ENCODE assay signal across 10 mouse cellular contexts in genomic region chr17:26688795-26689735, GRCm38 (mm10). TPM values are rescaled to one million over a fixed set of nuclear protein-coding genes. Genes with fewer than 3 reads are reported as not detected.
DNase-seq lines count a peak whose midpoint lies in the region; ATAC-seq and TF ChIP-seq lines count a peak whose summit lies in the region.
"Had no signal": no experiment of that assay in that cellular context is flagged by ENCODE, and none has a peak within 500 bp of the region (broad histone marks: within the 10 kb centered on the region; RNA-seq: fewer than 3 reads in every experiment).

No protein-coding gene starts in this region.

- H3K79me2 ChIP-seq in liver, adult 2 months (ENCODE audit: control insufficient read depth, insufficient read depth, low read length), result peaks cover 28% of the 10 kb centered on the region

- H3K27ac ChIP-seq in forebrain, embryonic 12.5 days, result peak overlapping the region; percentile 70
- H3K27ac ChIP-seq in forebrain, embryonic 11.5 days (ENCODE audit: low read depth, low read length), result no peak overlapping the region
- H3K27ac ChIP-seq in liver, adult 2 months (replicated peaks; ENCODE audit: insufficient read depth, low read depth, low read length), result no peak overlapping the region
- no peak overlapping the region; the same call in 1 of the 2 replicates for H3K27ac ChIP-seq in liver, embryonic 11.5 days (ENCODE audit: low read depth, low read length)
- H3K27ac ChIP-seq in limb, embryonic 15.5 days, result peak overlapping the region; percentile 79

- H3K4me2 ChIP-seq in forebrain, embryonic 12.5 days, result no peak overlapping the region
- H3K4me2 ChIP-seq in forebrain, embryonic 11.5 days (ENCODE audit: low read depth, low read length, severe bottlenecking), result no peak overlapping the region
- no peak overlapping the region for H3K4me2 ChIP-seq in liver, embryonic 11.5 days
- no peak overlapping the region for H3K4me2 ChIP-seq in limb, embryonic 15.5 days

- ATAC-seq in forebrain, embryonic 12.5 days (ENCODE audit: low FRiP score), result no peak
- no peak for ATAC-seq in forebrain, embryonic 11.5 days (replicated peaks; ENCODE audit: low FRiP score)
- ATAC-seq in liver, embryonic 11.5 days (replicated peaks; ENCODE audit: low FRiP score), result no peak
- peak; percentile 80 for ATAC-seq in limb, embryonic 15.5 days (ENCODE audit: insufficient number of reproducible peaks, low FRiP score, low TSS enrichment, low read depth)
- no peak for ATAC-seq in megakaryocyte progenitor cell, adult 5-6 weeks (replicated peaks; ENCODE audit: poor library complexity)
- ATAC-seq: CD4-positive, CD25-positive, alpha-beta regulatory T cell, adult 4 months had no signal

- H3K9me3 ChIP-seq in forebrain, embryonic 12.5 days, result no peaks in the 10 kb centered on the region
- no peaks in the 10 kb centered on the region for H3K9me3 ChIP-seq in forebrain, embryonic 11.5 days (ENCODE audit: control insufficient read depth, low read length)
- no peaks in the 10 kb centered on the region for H3K9me3 ChIP-seq in liver, embryonic 11.5 days (ENCODE audit: control insufficient read depth, low read length)
- H3K9me3 ChIP-seq in limb, embryonic 15.5 days, result no peaks in the 10 kb centered on the region

- peaks cover 13% of the 10 kb centered on the region; the same call in 1 of the 2 replicates for H3K36me3 ChIP-seq in forebrain, embryonic 12.5 days (replicated peaks)
- H3K36me3 ChIP-seq in forebrain, embryonic 11.5 days (ENCODE audit: control insufficient read depth, insufficient read depth, low read length), result no peaks in the 10 kb centered on the region
- H3K36me3 ChIP-seq in liver, adult 2 months (ENCODE audit: control insufficient read depth, insufficient read depth, low read length), result peaks cover 3% of the 10 kb centered on the region; the same call in 1 of the 2 replicates
- H3K36me3 ChIP-seq in liver, embryonic 11.5 days (ENCODE audit: control insufficient read depth, insufficient read depth, low read length), result peaks cover 12% of the 10 kb centered on the region; the same call in 1 of the 2 replicates
- peaks cover 7% of the 10 kb centered on the region for H3K36me3 ChIP-seq in limb, embryonic 15.5 days

- TF ChIP-seq CTCF in liver, adult 2 months (IDR thresholded peaks at IDR 0.05; ENCODE audit: low read depth, low read length), result no peak
- TF ChIP-seq CTCF in brain, embryonic 14.5 days (IDR thresholded peaks at IDR 0.05; ENCODE audit: borderline replicate concordance, extremely low read depth, insufficient read depth, insufficient read length), result no peak

- no peak for DNase-seq in forebrain, embryonic 11.5 days (ENCODE audit: low spot score)
- DNase-seq in liver, adult 2 months (ENCODE audit: extremely low read depth, low read depth, low spot score), result peak; percentile 53
- no peak for DNase-seq in liver, embryonic 11.5 days (ENCODE audit: low spot score)
- peak; percentile 93 for DNase-seq in brain, embryonic 14.5 days (ENCODE audit: low read depth)
- no peak for DNase-seq in embryo, embryonic 10.5 days (ENCODE audit: low spot score)
- DNase-seq: spleen, adult 18-20 months had no signal

- H3K4me1 ChIP-seq in forebrain, embryonic 12.5 days, result peaks cover 5% of the 10 kb centered on the region; the same call in 1 of the 2 replicates
- no peaks in the 10 kb centered on the region for H3K4me1 ChIP-seq in forebrain, embryonic 11.5 days (replicated peaks; ENCODE audit: control insufficient read depth, insufficient read depth, low read length)
- peaks cover 12% of the 10 kb centered on the region for H3K4me1 ChIP-seq in liver, adult 2 months (ENCODE audit: control insufficient read depth, insufficient read depth, low read length)
- peaks cover 10% of the 10 kb centered on the region for H3K4me1 ChIP-seq in liver, embryonic 11.5 days (replicated peaks; ENCODE audit: control insufficient read depth, insufficient read depth, low read length)
- H3K4me1 ChIP-seq in limb, embryonic 15.5 days, result peaks cover 28% of the 10 kb centered on the region

- WGBS in forebrain, embryonic 12.5 days, result 70% methylated on average over 8 of the region's 8 CpGs
- 76% methylated on average over 8 of the region's 8 CpGs for WGBS in forebrain, embryonic 11.5 days
- 55% methylated on average over 8 of the region's 8 CpGs for WGBS in liver, adult 2 months
- 85% methylated on average over 8 of the region's 8 CpGs for WGBS in liver, embryonic 11.5 days
- 49% methylated on average over 8 of the region's 8 CpGs for whole genome bisulfite sequencing in limb, embryonic 15.5 days

- H3K27me3 ChIP-seq in forebrain, embryonic 12.5 days, result no peaks in the 10 kb centered on the region
- H3K27me3 ChIP-seq in forebrain, embryonic 11.5 days (ENCODE audit: control insufficient read depth, insufficient read depth, low read length), result no peaks in the 10 kb centered on the region
- no peaks in the 10 kb centered on the region for H3K27me3 ChIP-seq in liver, adult 2 months (ENCODE audit: control insufficient read depth, insufficient read depth, low read length)
- H3K27me3 ChIP-seq in liver, embryonic 11.5 days (replicated peaks; ENCODE audit: control insufficient read depth, insufficient read depth, low read length), result no peaks in the 10 kb centered on the region
- no peaks in the 10 kb centered on the region for H3K27me3 ChIP-seq in limb, embryonic 15.5 days

- H3K9ac ChIP-seq in forebrain, embryonic 12.5 days, result no peak overlapping the region
- H3K9ac ChIP-seq in forebrain, embryonic 11.5 days (ENCODE audit: low read length), result no peak overlapping the region
- no peak overlapping the region for H3K9ac ChIP-seq in liver, adult 2 months (ENCODE audit: low read depth, low read length)
- no peak overlapping the region for H3K9ac ChIP-seq in liver, embryonic 11.5 days (ENCODE audit: low read depth, low read length)
- H3K9ac ChIP-seq in limb, embryonic 15.5 days, result no peak overlapping the region

- TF ChIP-seq POLR2A in liver, adult 2 months (IDR thresholded peaks at IDR 0.05; ENCODE audit: extremely low read depth, insufficient read depth, low read length), result no peak
- TF ChIP-seq POLR2A in brain, embryonic 14.5 days (IDR thresholded peaks at IDR 0.05; ENCODE audit: borderline replicate concordance, extremely low read depth, insufficient read depth, insufficient read length, poor library complexity, severe bottlenecking), result no peak

- H3K4me3 ChIP-seq in forebrain, embryonic 12.5 days (replicated peaks), result no peak overlapping the region
- H3K4me3 ChIP-seq in forebrain, embryonic 11.5 days (ENCODE audit: low read depth, low read length), result no peak overlapping the region
- no peak overlapping the region for H3K4me3 ChIP-seq in liver, adult 2 months (ENCODE audit: insufficient read depth, low read depth, low read length)
- H3K4me3 ChIP-seq in liver, embryonic 11.5 days (ENCODE audit: low read depth, low read length), result no peak overlapping the region
- H3K4me3 ChIP-seq in limb, embryonic 15.5 days, result no peak overlapping the region

RNA-seq across cellular contexts. Expression of gene Atp6v0e, which starts 26.0 kb away (rescaled TPM):
- 94.5 and 104 TPM in 2 replicates for polyA plus RNA-seq in forebrain, embryonic 12.5 days (2016; fragmentation: Nextera tagmentation; extraction: Ambion mirVana)
- 87.3 and 94.7 TPM in 2 replicates for polyA plus RNA-seq in forebrain, embryonic 11.5 days (2014; fragmentation: Nextera tagmentation; extraction: Ambion mirVana)
- 104 and 108 TPM in 2 replicates for total RNA-seq in liver, adult 2 months (2014; rRNA removed)
- polyA plus RNA-seq in liver, adult 2 months (2012; rRNA removed), result 122 and 131 TPM in 2 replicates
- 244 and 245 TPM in 2 replicates for polyA plus RNA-seq in liver, embryonic 11.5 days (2014; fragmentation: Nextera tagmentation; extraction: Ambion mirVana)
- 79.1 and 125 TPM in 2 replicates for polyA plus RNA-seq in brain, embryonic 14.5 days (2012; rRNA removed)
- 247 and 248 TPM in 2 replicates for polyA plus RNA-seq in limb, embryonic 15.5 days (2015; fragmentation: Nextera tagmentation; extraction: Ambion mirVana)
- 233 and 245 TPM in 2 replicates for total RNA-seq in megakaryocyte progenitor cell, adult 5-6 weeks (2015)
- total RNA-seq in megakaryocyte progenitor cell, adult 5-6 weeks (2017), result 309 and 383 TPM in 2 replicates

RNA-seq across cellular contexts. Expression of gene Crebrf, which starts 26.4 kb away (rescaled TPM):
- polyA plus RNA-seq in forebrain, embryonic 12.5 days (2016; fragmentation: Nextera tagmentation; extraction: Ambion mirVana), result 7.6 and 8.4 TPM in 2 replicates
- polyA plus RNA-seq in forebrain, embryonic 11.5 days (2014; fragmentation: Nextera tagmentation; extraction: Ambion mirVana), result 2.8 TPM in 2 replicates
- 28.2 and 37.0 TPM in 2 replicates for total RNA-seq in liver, adult 2 months (2014; rRNA removed)
- polyA plus RNA-seq in liver, adult 2 months (2012; rRNA removed), result 1.4 and 1.5 TPM in 2 replicates
- 1.8 and 2.4 TPM in 2 replicates for polyA plus RNA-seq in liver, embryonic 11.5 days (2014; fragmentation: Nextera tagmentation; extraction: Ambion mirVana)
- 9.9 and 10.2 TPM in 2 replicates for polyA plus RNA-seq in brain, embryonic 14.5 days (2012; rRNA removed)
- polyA plus RNA-seq in limb, embryonic 15.5 days (2015; fragmentation: Nextera tagmentation; extraction: Ambion mirVana), result 7.3 and 7.6 TPM in 2 replicates
- total RNA-seq in megakaryocyte progenitor cell, adult 5-6 weeks (2015), result 7.0 and 13.5 TPM in 2 replicates
- 11.1 and 18.0 TPM in 2 replicates for total RNA-seq in megakaryocyte progenitor cell, adult 5-6 weeks (2017)

Comparison
In these comparisons a context has a peak if more than half of its experiments do, and no peak if none do; other contexts are left out.
1. H3K27ac ChIP-seq: peak in forebrain, embryonic 12.5 days (single experiment) and limb, embryonic 15.5 days (single experiment); none in forebrain, embryonic 11.5 days (single experiment), liver, adult 2 months (single experiment) and liver, embryonic 11.5 days (single experiment).
2. DNase-seq: peak in liver, adult 2 months (single experiment) and brain, embryonic 14.5 days (single experiment); none in forebrain, embryonic 11.5 days (single experiment), liver, embryonic 11.5 days (single experiment) and embryo, embryonic 10.5 days (single experiment).